Mouse (Mus musculus) testis, adult 10 weeks (tissue): ENCODE measurements around the gene Camsap1. TPM values are rescaled to one million over a fixed set of nuclear protein-coding genes. Genes with fewer than 3 reads are reported as not detected.

Source experiments
- polyA plus RNA-seq: library from polyadenylated mRNA; stranded (reverse); fragments of 350-450 nt; fragmentation: Illumina TruSeq; extraction: RNeasy Lipid Tissue Mini Kit (QIAGEN cat#74804); gene quantifications from one replicate; pipeline ENCODE4 v1.2.3, GENCODE M21; 2014; ENCODE audit warnings: low read depth, low replicate concordance

Gene Camsap1
- 180 TPM for polyA plus RNA-seq

GRCm38 (mm10) chr2:25983159-25983907 is at the start of gene Camsap1:
Gene Camsap1, minus strand, starts transcription at chr2:25983282.

GRCm38 (mm10) chr2:26021561-26022257 is 38.6 kb upstream of the Camsap1 start, which contains the start of gene Ubac1:
Gene Ubac1, minus strand, starts transcription at chr2:26021747.

Other genes starting within 250 kb of the Camsap1 start
- gene Obp2b, start 246.3 kb downstream of the Camsap1 start, polyA plus RNA-seq, result not detected
- not detected for gene Lcn3, start 217.7 kb downstream of the Camsap1 start, polyA plus RNA-seq
- gene Lcn11, start 206.3 kb downstream of the Camsap1 start, polyA plus RNA-seq, result not detected
- gene Gm13539, start 201.0 kb downstream of the Camsap1 start, polyA plus RNA-seq, result 3.1 TPM
- 58.7 TPM for gene Glt6d1, start 167.4 kb downstream of the Camsap1 start, polyA plus RNA-seq
- gene Lcn9, start 160.1 kb downstream of the Camsap1 start, polyA plus RNA-seq, result not detected
- gene Sohlh1, start 136.0 kb downstream of the Camsap1 start, polyA plus RNA-seq, result not detected
- 0.46 TPM for gene Kcnt1, start 119.5 kb downstream of the Camsap1 start, polyA plus RNA-seq
- gene Ubac1, start 38.5 kb upstream of the Camsap1 start, polyA plus RNA-seq, result 49.7 TPM
- gene Nacc2, start 139.9 kb upstream of the Camsap1 start, polyA plus RNA-seq, result 3.0 TPM
- not detected for gene Lhx3, start 225.0 kb upstream of the Camsap1 start, polyA plus RNA-seq